Mouse (Mus musculus) lung, postnatal 0 days (tissue): ENCODE measurements around the gene Ap3b1. TPM values are rescaled to one million over a fixed set of nuclear protein-coding genes. Genes with fewer than 3 reads are reported as not detected.

Source experiments
- ATAC-seq: fragments of 200-750 bp; cut with Nextera tagmentation; 2 replicates; pipeline ENCODE4 v1.8.0; 2017; ENCODE audit warnings: moderate library complexity
- DNase-seq: peaks from one replicate; pipeline ENCODE4 v3.0.0-alpha.2; 2016; ENCODE audit warnings: low spot score
- H3K27ac ChIP-seq: fragments of 300-500 bp; sonication (generic); 2 replicates; pipeline ENCODE4 v1.5.1; 2014; ENCODE audit warnings: antibody characterized with exemption, mild to moderate bottlenecking, low read length, mixed read lengths
- H3K27me3 ChIP-seq: fragments of 300-500 bp; sonication (generic); replicated peaks from 2 replicates; pipeline ENCODE4 v1.6.1; 2014; ENCODE audit warnings: low read length, mixed read lengths; ENCODE audit not compliant: insufficient read depth
- H3K36me3 ChIP-seq: fragments of 300-500 bp; sonication (generic); 2 replicates; pipeline ENCODE4 v1.6.1; 2014; ENCODE audit warnings: low read length, mixed read lengths; ENCODE audit not compliant: insufficient read depth
- H3K4me1 ChIP-seq: fragments of 300-500 bp; sonication (generic); 2 replicates; pipeline ENCODE4 v1.6.1; 2014; ENCODE audit warnings: antibody characterized with exemption, low read depth, low read length, mixed read lengths; ENCODE audit not compliant: insufficient read depth
- H3K4me2 ChIP-seq: fragments of 300-500 bp; sonication (generic); replicated peaks from 2 replicates; pipeline ENCODE4 v1.6.1; 2014; ENCODE audit warnings: low read depth, mild to moderate bottlenecking, low read length, moderate library complexity, mixed read lengths
- H3K4me3 ChIP-seq: fragments of 300-500 bp; sonication (generic); 2 replicates; pipeline ENCODE4 v1.5.1; 2014; ENCODE audit warnings: low read depth, low read length
- H3K9ac ChIP-seq: fragments of 300-500 bp; sonication (generic); replicated peaks from 2 replicates; pipeline ENCODE4 v1.6.1; 2014; ENCODE audit warnings: low read depth, mild to moderate bottlenecking
- H3K9me3 ChIP-seq: fragments of 300-500 bp; sonication (generic); 2 replicates; pipeline ENCODE4 v1.6.1; 2016; ENCODE audit warnings: low read length, mixed read lengths
- CTCF ChIP-seq: IDR thresholded peaks from 2 replicates; pipeline ENCODE4 v1.5.1; 2016; ENCODE audit warnings: antibody characterized with exemption, mild to moderate bottlenecking
- EP300 ChIP-seq: IDR thresholded peaks from 2 replicates; pipeline ENCODE4 v1.6.1; 2016; ENCODE audit warnings: antibody characterized with exemption, mild to moderate bottlenecking, control low read depth
- WGBS: fragments of 180-500 bp; shearing (Covaris S2); extraction: QIAGEN DNeasy Blood & Tissue Kit; methylation state at CpG from one replicate; pipeline ENCODE4 v1.1.7; 2014; 5-methylcytosine and 5-hydroxymethylcytosine counted together
- microRNA-seq: library from miRNA; unstranded; fragments of <30 nt; microRNA quantifications from one replicate; pipeline ENCODE4, GENCODE M21; 2016
- polyA plus RNA-seq: library from polyadenylated mRNA; unstranded; fragments of >200 nt; fragmentation: Nextera tagmentation; extraction: Ambion mirVana; gene quantifications from 2 replicates; pipeline ENCODE4 v1.2.1, GENCODE M21; 2015

Gene Ap3b1
- polyA plus RNA-seq, 1 experiment from 2014 or later, result 26.1 TPM

GRCm38 (mm10) chr13:94599718-94600117 lies 241.0 kb downstream of the Ap3b1 start:
- peaks cover 18% of the 10 kb centered on the region; the same call in 1 of the 2 replicates for H3K27me3 ChIP-seq
- TF ChIP-seq EP300 (no peak), CTCF (no peak)
- 58% methylated on average over 8 of the region's 8 CpGs for WGBS
- peaks cover 8% of the 10 kb centered on the region for H3K4me1 ChIP-seq
- H3K36me3 ChIP-seq, result no peaks in the 10 kb centered on the region
- H3K4me3 ChIP-seq, result no peak overlapping the region
- no peaks in the 10 kb centered on the region for H3K9me3 ChIP-seq
- H3K27ac ChIP-seq, result no peak overlapping the region
- no peak overlapping the region for H3K9ac ChIP-seq
- no peak for DNase-seq
- ATAC-seq, result no peak
- H3K4me2 ChIP-seq, result no peak overlapping the region

- ATAC-seq, result peak; percentile 62
- H3K9ac ChIP-seq, result no peak overlapping the region
- H3K4me2 ChIP-seq, result no peak overlapping the region
- H3K9me3 ChIP-seq, result no peaks in the 10 kb centered on the region
- H3K36me3 ChIP-seq, result no peaks in the 10 kb centered on the region
- WGBS, result 59% methylated on average over 9 of the region's 9 CpGs
- no peaks in the 10 kb centered on the region for H3K27me3 ChIP-seq
- H3K4me1 ChIP-seq, result no peaks in the 10 kb centered on the region
- no peak for TF ChIP-seq CTCF
- no peak for TF ChIP-seq EP300
- no peak overlapping the region for H3K27ac ChIP-seq
- no peak overlapping the region for H3K4me3 ChIP-seq
- DNase-seq, result peak; percentile 43
Measured at GRCm38 (mm10) chr13:94607035-94607860, 248.5 kb downstream of the Ap3b1 start.

GRCm38 (mm10) chr13:94607861-94608223 lies 249.1 kb downstream of the Ap3b1 start:
- Histone ChIP-seq H3K27me3 (no peaks in the 10 kb centered on the region), H3K4me3 (no peak overlapping the region), H3K36me3 (no peaks in the 10 kb centered on the region), H3K4me1 (no peaks in the 10 kb centered on the region), H3K9me3 (no peaks in the 10 kb centered on the region), H3K9ac (no peak overlapping the region), H3K27ac (no peak overlapping the region), H3K4me2 (no peak overlapping the region)
- 58% methylated on average over 7 of the region's 7 CpGs for WGBS
- TF ChIP-seq CTCF, result no peak
- no peak for TF ChIP-seq EP300
- DNase-seq, result no peak
- no peak for ATAC-seq

GRCm38 (mm10) chr13:94608420-94608831 lies 249.7 kb downstream of the Ap3b1 start:
- TF ChIP-seq EP300 (no peak), CTCF (no peak)
- WGBS, result 23% methylated on average over 11 of the region's 11 CpGs

GRCm38 (mm10) chr13:94608947-94609346 lies 250.2 kb downstream of the Ap3b1 start:
- no peak for ATAC-seq
- Histone ChIP-seq H3K9ac (no peak overlapping the region), H3K4me1 (no peaks in the 10 kb centered on the region), H3K27ac (no peak overlapping the region), H3K36me3 (no peaks in the 10 kb centered on the region), H3K27me3 (no peaks in the 10 kb centered on the region), H3K4me2 (no peak overlapping the region), H3K9me3 (no peaks in the 10 kb centered on the region), H3K4me3 (no peak overlapping the region)
- 77% methylated on average over 10 of the region's 10 CpGs for WGBS
- no peak for DNase-seq
- TF ChIP-seq CTCF, result no peak
- no peak for TF ChIP-seq EP300

More at GRCm38 (mm10) chr13:94608420-94608831, 249.7 kb downstream of the Ap3b1 start:
- H3K9ac ChIP-seq, result no peak overlapping the region
- ATAC-seq (no peak), DNase-seq (no peak)
- H3K4me2 ChIP-seq, result no peak overlapping the region
- H3K36me3 ChIP-seq, result no peaks in the 10 kb centered on the region
- H3K4me3 ChIP-seq, result no peak overlapping the region
- no peaks in the 10 kb centered on the region for H3K27me3 ChIP-seq
- no peaks in the 10 kb centered on the region for H3K9me3 ChIP-seq
- no peak overlapping the region for H3K27ac ChIP-seq
- H3K4me1 ChIP-seq, result no peaks in the 10 kb centered on the region

Small RNA genes within 50 kb of the gene (microRNA-seq; reads per million reads assigned to microRNA genes)
- gene Gm25109, result not detected

Other genes with a start within 250 kb of the Ap3b1 start
- 26.9 and 32.9 TPM in 2 replicates for gene Scamp1, start 73.1 kb upstream of the Ap3b1 start, polyA plus RNA-seq